Mouse (Mus musculus) bone marrow, adult 2 months (tissue): ENCODE results near the gene Dph6. TPM values are rescaled to one million over a fixed set of nuclear protein-coding genes. Genes with fewer than 3 reads are reported as not detected.

Experiments used
- H3K27ac ChIP-seq: fragments of 200-500 bp; 2 replicates; pipeline ENCODE4 v1.5.1; 2012; ENCODE audit warnings: low read depth, mild to moderate bottlenecking, control low read depth, inconsistent platforms, low read length; ENCODE audit not compliant: control insufficient read depth, poor library complexity, insufficient read depth
- H3K4me1 ChIP-seq: fragments of 200-500 bp; 2 replicates; pipeline ENCODE4 v1.6.1; 2011; ENCODE audit warnings: low read length; ENCODE audit not compliant: control insufficient read depth, insufficient read depth
- H3K4me3 ChIP-seq: fragments of 200-500 bp; replicated peaks from 2 replicates; pipeline ENCODE3; 2011; ENCODE audit warnings: mild to moderate bottlenecking, low read depth, low read length, control low read depth; ENCODE audit not compliant: control insufficient read depth
- CTCF ChIP-seq: fragments of 200-500 bp; IDR thresholded peaks from 2 replicates; pipeline ENCODE4 v1.5.1; 2011; ENCODE audit warnings: low read length, control low read depth; ENCODE audit not compliant: control insufficient read depth, insufficient read depth
- POLR2A ChIP-seq: fragments of 200-500 bp; IDR thresholded peaks from 2 replicates; pipeline ENCODE4 v1.6.1; 2011; ENCODE audit warnings: low read depth, mild to moderate bottlenecking, control low read depth, low read length, borderline replicate concordance; ENCODE audit not compliant: control insufficient read depth
- WGBS: fragments of 180-500 bp; shearing (Covaris S2); methylation state at CpG from one replicate; pipeline ENCODE4 v1.1.7; 2018; 5-methylcytosine and 5-hydroxymethylcytosine counted together
- polyA plus RNA-seq: library from polyadenylated mRNA; stranded (reverse); fragments of >200 nt; gene quantifications from 2 replicates; pipeline ENCODE4 v1.2.4, GENCODE M21; 2011; ENCODE audit warnings: low replicate concordance; ENCODE audit not compliant: missing spikeins, insufficient read depth, insufficient read length

Dph6 gene
- polyA plus RNA-seq, 1 experiment = 6.9 TPM

- no peak for TF ChIP-seq CTCF
- no peak for TF ChIP-seq POLR2A
- WGBS = 25% methylated on average over 2 of the region's 2 CpGs
- no peak overlapping the region for H3K4me3 ChIP-seq
- no peak overlapping the region for H3K27ac ChIP-seq
- no peaks in the 10 kb centered on the region for H3K4me1 ChIP-seq
Measured at GRCm38 (mm10) chr2:114599793-114600192, 55.0 kb downstream of the Dph6 start.

- no peak overlapping the region for H3K27ac ChIP-seq
- H3K4me1 ChIP-seq = no peaks in the 10 kb centered on the region
- WGBS = 84% methylated on average over 5 of the region's 5 CpGs
- H3K4me3 ChIP-seq = no peak overlapping the region
- no peak for TF ChIP-seq CTCF
- no peak for TF ChIP-seq POLR2A
Measured at GRCm38 (mm10) chr2:114593393-114593792, 61.4 kb downstream of the Dph6 start.

- H3K4me3 ChIP-seq = no peak overlapping the region
- 85% methylated on average over 2 of the region's 2 CpGs for WGBS
- H3K4me1 ChIP-seq = no peaks in the 10 kb centered on the region
- TF ChIP-seq CTCF = no peak
- TF ChIP-seq POLR2A = no peak
- no peak overlapping the region for H3K27ac ChIP-seq
Measured at GRCm38 (mm10) chr2:114580714-114581113, 74.0 kb downstream of the Dph6 start.

- WGBS = 75% methylated on average over 2 of the region's 2 CpGs
- Histone ChIP-seq H3K4me1 (no peaks in the 10 kb centered on the region; the same call in 1 of the 2 replicates), H3K4me3 (no peak overlapping the region), H3K27ac (no peak overlapping the region)
- TF ChIP-seq CTCF (no peak), POLR2A (no peak)
Measured at GRCm38 (mm10) chr2:114543000-114543622, 111.7 kb downstream of the Dph6 start.

GRCm38 (mm10) chr2:114542325-114542724 is 112.4 kb downstream of the Dph6 start:
- Histone ChIP-seq H3K27ac (no peak overlapping the region), H3K4me3 (no peak overlapping the region), H3K4me1 (no peaks in the 10 kb centered on the region; the same call in 1 of the 2 replicates)
- 84% methylated on average over 2 of the region's 2 CpGs for WGBS
- TF ChIP-seq POLR2A (no peak), CTCF (no peak)

- 85% methylated on average over 6 of the region's 6 CpGs for WGBS
- H3K27ac ChIP-seq = no peak overlapping the region
- TF ChIP-seq POLR2A = no peak
- no peak for TF ChIP-seq CTCF
- no peak overlapping the region for H3K4me3 ChIP-seq
- H3K4me1 ChIP-seq = no peaks in the 10 kb centered on the region; the same call in 1 of the 2 replicates
Measured at GRCm38 (mm10) chr2:114540416-114540815, 114.3 kb downstream of the Dph6 start.

GRCm38 (mm10) chr2:114536032-114536431 is 118.7 kb downstream of the Dph6 start:
- 54% methylated on average over 1 of the region's 1 CpGs for WGBS
- Histone ChIP-seq H3K4me3 (no peak overlapping the region), H3K27ac (no peak overlapping the region), H3K4me1 (no peaks in the 10 kb centered on the region; the same call in 1 of the 2 replicates)
- TF ChIP-seq POLR2A (no peak), CTCF (no peak)

- Histone ChIP-seq H3K4me3 (no peak overlapping the region), H3K4me1 (no peaks in the 10 kb centered on the region), H3K27ac (no peak overlapping the region)
- WGBS = 60% methylated on average over 5 of the region's 5 CpGs
- TF ChIP-seq POLR2A = no peak
- no peak for TF ChIP-seq CTCF
Measured at GRCm38 (mm10) chr2:114531010-114531756, 123.6 kb downstream of the Dph6 start.
